30 mouse cellular contexts compared by ENCODE assay signal in the genomic region with DNA sequence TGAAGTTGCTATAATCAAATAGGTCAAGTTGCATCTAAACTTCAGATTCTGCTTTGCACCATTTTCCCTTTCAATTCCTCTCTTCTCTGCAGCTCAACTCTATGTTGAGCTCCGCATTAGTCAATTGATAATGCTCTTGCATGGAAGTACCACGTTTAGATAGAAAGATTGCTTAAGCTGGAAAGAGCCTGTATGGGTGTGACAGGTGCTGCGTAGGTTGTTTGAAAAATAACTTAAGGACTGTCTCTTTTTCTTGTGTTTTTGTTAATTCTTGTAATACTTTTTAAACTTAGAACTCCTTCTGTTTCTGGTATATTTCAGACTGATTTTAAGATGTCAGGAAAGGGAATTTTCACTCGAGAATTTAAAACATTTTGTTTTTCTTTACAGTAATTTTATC. TPM values are rescaled to one million over a fixed set of nuclear protein-coding genes. Genes with fewer than 3 reads are reported as not detected.
"Had no signal": no experiment of that assay in that cellular context is flagged by ENCODE, and none has a peak within 500 bp of the region (broad histone marks: within the 10 kb centered on the region; RNA-seq: fewer than 3 reads in every experiment).

No protein-coding gene starts in this region.

- H3K36me3 ChIP-seq: embryonic facial prominence, embryonic 10.5 days; embryonic facial prominence, embryonic 12.5 days; embryonic facial prominence, embryonic 13.5 days; embryonic facial prominence, embryonic 15.5 days; forebrain, embryonic 10.5 days; forebrain, embryonic 12.5 days; forebrain, embryonic 15.5 days had no signal

- DNase-seq: cerebellum, adult 2 months; cerebellum, adult 8-10 months; cerebellum, adult 9-10 months; cerebellum, adult 9-11 months; cerebellum, postnatal 10 days; cerebellum, postnatal 14 days; cerebellum, postnatal 25 days; cerebellum, postnatal 36 days; embryo, embryonic 11 days; forebrain, postnatal 0 days; gastrocnemius, adult 2 months; gastrocnemius, postnatal 10 days; gastrocnemius, postnatal 14 days; gastrocnemius, postnatal 25 days; gastrocnemius, postnatal 36 days; heart, adult 11 months; heart, adult 18-20 months had no signal

- H3K27me3 ChIP-seq: embryonic facial prominence, embryonic 12.5 days; embryonic facial prominence, embryonic 13.5 days; embryonic facial prominence, embryonic 15.5 days; forebrain, embryonic 12.5 days; forebrain, embryonic 13.5 days; forebrain, embryonic 15.5 days had no signal

- H3K4me2 ChIP-seq: embryonic facial prominence, embryonic 12.5 days; embryonic facial prominence, embryonic 13.5 days; embryonic facial prominence, embryonic 15.5 days; forebrain, embryonic 12.5 days; forebrain, embryonic 13.5 days; forebrain, embryonic 15.5 days had no signal

- H3K4me1 ChIP-seq: embryonic facial prominence, embryonic 10.5 days; embryonic facial prominence, embryonic 12.5 days; embryonic facial prominence, embryonic 13.5 days; embryonic facial prominence, embryonic 15.5 days; forebrain, embryonic 10.5 days had no signal

- H3K4me3 ChIP-seq: embryonic facial prominence, embryonic 10.5 days; embryonic facial prominence, embryonic 12.5 days; embryonic facial prominence, embryonic 13.5 days; embryonic facial prominence, embryonic 15.5 days; erythroblast, embryonic 14.5 days; forebrain, embryonic 10.5 days; forebrain, embryonic 12.5 days; forebrain, embryonic 13.5 days; forebrain, embryonic 15.5 days; gastrocnemius, adult 2 months had no signal

- H3K9ac ChIP-seq: embryonic facial prominence, embryonic 12.5 days; embryonic facial prominence, embryonic 13.5 days; embryonic facial prominence, embryonic 15.5 days; forebrain, embryonic 12.5 days; forebrain, embryonic 13.5 days; forebrain, embryonic 15.5 days; forebrain, postnatal 0 days had no signal

- H3K9me3 ChIP-seq: embryonic facial prominence, embryonic 10.5 days; embryonic facial prominence, embryonic 12.5 days; embryonic facial prominence, embryonic 13.5 days; embryonic facial prominence, embryonic 15.5 days; forebrain, embryonic 10.5 days; forebrain, embryonic 12.5 days; forebrain, embryonic 13.5 days; forebrain, embryonic 15.5 days had no signal

- ATAC-seq: forebrain, embryonic 13.5 days; forebrain, embryonic 14.5 days; forebrain, embryonic 15.5 days; forebrain, embryonic 16.5 days; forebrain, postnatal 0 days had no signal

- H3K27ac ChIP-seq: embryonic facial prominence, embryonic 10.5 days; embryonic facial prominence, embryonic 12.5 days; embryonic facial prominence, embryonic 13.5 days; embryonic facial prominence, embryonic 15.5 days; forebrain, embryonic 10.5 days; forebrain, embryonic 12.5 days; forebrain, embryonic 13.5 days; forebrain, embryonic 15.5 days; gastrocnemius, adult 2 months had no signal

RNA-seq across cellular contexts. Expression of a gene that starts 26.5 kb away (rescaled TPM):
- total RNA-seq: common myeloid progenitor, adult 5-6 weeks; granulocyte monocyte progenitor cell, adult 5-6 weeks had no signal
- polyA plus RNA-seq: erythroblast, embryonic 14.5 days had no signal
